Mouse (Mus musculus): ENCODE data around the gene Ppil1. TPM values are rescaled to one million over a fixed set of nuclear protein-coding genes. Genes with fewer than 3 reads are reported as not detected.
"Not testable (repeated sequence)": the region's sequence is repeated elsewhere in the genome, so short reads cannot be mapped to it uniquely, and the experiment has no call there.

Ppil1 gene
- polyA plus RNA-seq, 1 experiment from 2014 or later, result 134 TPM

DNA sequence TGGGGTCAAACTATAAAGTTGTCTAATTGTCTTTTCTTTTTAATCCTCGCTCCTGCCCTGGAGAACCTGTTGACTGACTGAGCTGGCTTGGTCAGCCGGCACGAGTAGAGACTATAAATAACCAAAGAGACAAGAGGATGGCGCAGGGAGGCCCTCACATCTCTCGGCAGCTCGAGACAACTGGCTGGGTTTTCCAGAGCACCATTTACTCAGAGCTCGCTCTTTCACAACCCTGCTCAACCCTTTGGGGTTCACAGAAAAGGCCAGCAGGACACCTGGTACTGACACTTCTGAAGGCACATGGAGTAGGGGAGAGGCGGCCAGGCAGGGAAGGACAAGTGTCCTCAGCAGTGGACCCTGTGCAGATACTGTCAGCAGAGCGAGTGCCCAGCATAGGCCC is 10.3 kb downstream of the Ppil1 start:
- Histone ChIP-seq H3K27ac (ENCODE audit: low read length) (no peak overlapping the region), H3K9ac (replicated peaks; ENCODE audit: low read depth, low read length) (no peak overlapping the region), H3K4me3 (ENCODE audit: low read depth, low read length) (no peak overlapping the region), H3K4me1 (ENCODE audit: control insufficient read depth, insufficient read depth, low read length) (no peaks in the 10 kb centered on the region), H3K36me3 (ENCODE audit: control insufficient read depth, insufficient read depth, low read length) (peaks cover 50% of the 10 kb centered on the region), H3K27me3 (ENCODE audit: control insufficient read depth, insufficient read depth, low read length) (no peaks in the 10 kb centered on the region), H3K9me3 (ENCODE audit: control insufficient read depth, low read depth, low read length) (no peaks in the 10 kb centered on the region), H3K4me2 (replicated peaks; ENCODE audit: low read depth, low read length) (no peak overlapping the region)
- WGBS, result 74% methylated on average over 9 of the region's 9 CpGs
- ATAC-seq (ENCODE audit: insufficient number of reproducible peaks, insufficient read depth, low FRiP score, low read depth), result no peak

DNA sequence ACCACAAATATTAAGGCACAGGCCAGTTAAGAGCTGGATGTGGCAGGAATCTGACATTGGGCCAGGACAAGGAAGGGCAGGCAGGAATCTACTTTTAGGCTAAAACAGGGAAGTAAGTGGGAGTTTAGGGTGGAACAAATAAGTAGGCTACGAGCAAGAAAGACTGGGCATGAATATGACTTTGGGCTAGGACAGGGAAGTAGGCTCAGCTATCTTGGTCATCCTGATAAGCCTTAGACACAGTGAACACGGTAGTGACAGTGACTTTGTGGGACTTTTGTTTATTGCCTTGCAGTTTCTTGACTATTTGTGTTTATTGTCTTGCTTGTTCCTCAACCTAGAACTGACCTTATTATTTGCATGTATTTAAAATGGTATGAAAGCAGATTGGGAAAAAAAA is 10.8 kb downstream of the Ppil1 start:
- Histone ChIP-seq H3K9ac (replicated peaks; ENCODE audit: low read depth, low read length) (no peak overlapping the region), H3K4me2 (replicated peaks; ENCODE audit: low read depth, low read length) (no peak overlapping the region), H3K4me1 (ENCODE audit: control insufficient read depth, insufficient read depth, low read length) (no peaks in the 10 kb centered on the region), H3K4me3 (ENCODE audit: low read depth, low read length) (no peak overlapping the region), H3K9me3 (ENCODE audit: control insufficient read depth, low read depth, low read length) (no peaks in the 10 kb centered on the region), H3K27me3 (ENCODE audit: control insufficient read depth, insufficient read depth, low read length) (no peaks in the 10 kb centered on the region), H3K36me3 (ENCODE audit: control insufficient read depth, insufficient read depth, low read length) (peaks cover 46% of the 10 kb centered on the region), H3K27ac (ENCODE audit: low read length) (no peak overlapping the region)
- 76% methylated on average over 2 of the region's 2 CpGs for WGBS
- ATAC-seq (ENCODE audit: insufficient number of reproducible peaks, insufficient read depth, low FRiP score, low read depth), result no peak

DNA sequence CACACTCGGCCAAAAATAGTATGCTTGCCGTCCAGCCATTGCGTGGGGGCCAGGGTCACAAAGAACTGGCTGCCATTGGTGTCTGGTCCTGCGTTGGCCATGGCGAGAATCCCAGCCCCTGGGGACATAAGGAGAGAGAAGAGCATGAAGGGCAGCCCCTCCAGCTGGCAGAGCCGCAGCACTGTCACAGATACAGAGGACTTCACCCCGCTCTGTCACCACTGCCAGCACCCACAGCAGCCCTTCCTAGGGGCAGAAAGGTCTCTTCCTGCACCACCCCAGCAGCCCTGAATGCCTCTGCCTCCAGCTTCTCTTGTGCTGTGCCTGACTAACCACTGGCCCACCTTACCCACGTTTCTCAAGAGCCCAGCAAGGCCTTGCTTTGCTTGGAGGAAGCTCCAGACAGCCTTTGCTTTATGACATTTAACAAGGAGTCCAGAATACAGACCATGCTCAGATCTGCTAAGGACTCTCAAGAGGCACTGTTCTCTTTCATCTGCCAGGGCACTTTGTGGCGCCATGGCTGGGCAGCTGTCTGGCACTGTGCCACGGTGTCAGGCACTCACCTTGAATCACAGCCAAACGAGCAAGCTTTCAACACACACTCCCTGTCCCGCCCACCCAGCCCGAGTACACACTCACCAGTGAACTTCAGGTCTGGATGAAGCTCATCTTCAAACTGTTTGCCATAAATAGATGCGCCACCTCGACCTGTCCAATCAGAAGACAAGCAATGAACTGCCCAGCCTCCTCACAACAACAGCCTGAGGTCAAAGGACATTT is 12.2 kb downstream of the Ppil1 start:
- no peak for ATAC-seq (ENCODE audit: insufficient number of reproducible peaks, insufficient read depth, low FRiP score, low read depth)
- 74% methylated on average over 15 of the region's 15 CpGs for WGBS

DNA sequence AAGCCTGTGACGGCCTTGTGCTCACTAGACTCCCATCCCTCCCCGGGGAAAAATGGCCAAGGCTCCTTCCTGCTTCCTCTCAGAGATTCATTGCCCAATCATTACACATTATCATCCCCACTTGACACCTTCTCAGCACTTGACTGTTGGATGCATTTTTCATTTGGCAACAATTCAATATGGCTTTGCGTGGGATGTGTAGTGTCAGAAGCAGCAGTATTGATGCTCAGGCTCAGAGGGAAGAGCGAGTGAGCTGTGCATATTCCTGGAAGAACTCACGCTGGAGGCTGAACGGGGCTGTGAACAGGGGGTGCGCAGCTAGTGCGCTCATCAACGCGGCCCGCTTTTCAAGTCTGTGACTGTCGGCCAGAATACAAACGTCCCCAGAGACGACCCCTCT is 13.0 kb downstream of the Ppil1 start:
- not testable (repeated sequence) for H3K4me1 ChIP-seq (ENCODE audit: control insufficient read depth, insufficient read depth, low read length); H3K27me3 ChIP-seq (ENCODE audit: control insufficient read depth, insufficient read depth, low read length); H3K4me2 ChIP-seq (replicated peaks; ENCODE audit: low read depth, low read length); H3K9ac ChIP-seq (replicated peaks; ENCODE audit: low read depth, low read length); ATAC-seq (ENCODE audit: insufficient number of reproducible peaks, insufficient read depth, low FRiP score, low read depth); H3K4me3 ChIP-seq (ENCODE audit: low read depth, low read length); H3K9me3 ChIP-seq (ENCODE audit: control insufficient read depth, low read depth, low read length); H3K27ac ChIP-seq (ENCODE audit: low read length)
- H3K36me3 ChIP-seq (ENCODE audit: control insufficient read depth, insufficient read depth, low read length), result peaks cover 35% of the 10 kb centered on the region
- 82% methylated on average over 14 of the region's 14 CpGs for WGBS

More for the DNA sequence above, 12.2 kb downstream of the Ppil1 start:
- peaks cover 35% of the 10 kb centered on the region for H3K36me3 ChIP-seq (ENCODE audit: control insufficient read depth, insufficient read depth, low read length)
- H3K27me3 ChIP-seq (ENCODE audit: control insufficient read depth, insufficient read depth, low read length), result no peaks in the 10 kb centered on the region
- no peaks in the 10 kb centered on the region for H3K4me1 ChIP-seq (ENCODE audit: control insufficient read depth, insufficient read depth, low read length)
- H3K9me3 ChIP-seq (ENCODE audit: control insufficient read depth, low read depth, low read length), result no peaks in the 10 kb centered on the region
- no peak overlapping the region for H3K9ac ChIP-seq (replicated peaks; ENCODE audit: low read depth, low read length)
- H3K4me3 ChIP-seq (ENCODE audit: low read depth, low read length), result no peak overlapping the region
- H3K27ac ChIP-seq (ENCODE audit: low read length), result no peak overlapping the region; the same call in 1 of the 2 replicates
- H3K4me2 ChIP-seq (replicated peaks; ENCODE audit: low read depth, low read length), result no peak overlapping the region

DNA sequence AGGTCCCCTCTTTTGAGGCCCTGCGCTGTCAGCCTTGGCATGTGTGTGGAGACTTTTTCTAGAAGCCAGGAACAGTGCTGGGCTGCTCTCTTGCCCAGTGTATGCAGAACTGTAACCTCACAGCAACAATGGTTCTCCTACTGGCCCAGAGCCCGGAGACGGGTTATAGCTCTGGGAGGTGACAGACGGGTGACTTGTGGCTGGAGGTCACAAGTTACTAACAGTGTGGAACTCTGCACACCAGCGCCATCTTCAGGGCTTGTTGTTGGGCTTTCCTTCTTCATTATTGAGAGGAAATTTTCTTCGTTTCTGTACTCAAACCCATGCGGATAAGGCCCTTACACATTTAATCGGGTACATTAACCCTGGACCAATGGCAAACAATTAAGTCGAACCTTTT is 14.5 kb downstream of the Ppil1 start:
- Histone ChIP-seq H3K27me3 (ENCODE audit: control insufficient read depth, insufficient read depth, low read length) (no peaks in the 10 kb centered on the region), H3K9ac (replicated peaks; ENCODE audit: low read depth, low read length) (no peak overlapping the region), H3K4me2 (replicated peaks; ENCODE audit: low read depth, low read length) (no peak overlapping the region), H3K4me3 (ENCODE audit: low read depth, low read length) (no peak overlapping the region), H3K9me3 (ENCODE audit: control insufficient read depth, low read depth, low read length) (no peaks in the 10 kb centered on the region), H3K27ac (ENCODE audit: low read length) (no peak overlapping the region), H3K36me3 (ENCODE audit: control insufficient read depth, insufficient read depth, low read length) (peaks cover 30% of the 10 kb centered on the region), H3K4me1 (ENCODE audit: control insufficient read depth, insufficient read depth, low read length) (peaks cover 5% of the 10 kb centered on the region; the same call in 1 of the 2 replicates)
- 63% methylated on average over 9 of the region's 9 CpGs for WGBS
- ATAC-seq (ENCODE audit: insufficient number of reproducible peaks, insufficient read depth, low FRiP score, low read depth), result no peak

- Histone ChIP-seq H3K9me3 (ENCODE audit: control insufficient read depth, low read depth, low read length) (no peaks in the 10 kb centered on the region), H3K27me3 (ENCODE audit: control insufficient read depth, insufficient read depth, low read length) (no peaks in the 10 kb centered on the region), H3K27ac (ENCODE audit: low read length) (no peak overlapping the region), H3K36me3 (ENCODE audit: control insufficient read depth, insufficient read depth, low read length) (peaks cover 21% of the 10 kb centered on the region), H3K4me3 (ENCODE audit: low read depth, low read length) (no peak overlapping the region), H3K9ac (replicated peaks; ENCODE audit: low read depth, low read length) (no peak overlapping the region), H3K4me2 (replicated peaks; ENCODE audit: low read depth, low read length) (no peak overlapping the region), H3K4me1 (ENCODE audit: control insufficient read depth, insufficient read depth, low read length) (peaks cover 5% of the 10 kb centered on the region; the same call in 1 of the 2 replicates)
- WGBS, result 60% methylated on average over 13 of the region's 13 CpGs
- no peak for ATAC-seq (ENCODE audit: insufficient number of reproducible peaks, insufficient read depth, low FRiP score, low read depth)
Measured at GRCm38 (mm10) chr17:29247881-29248280, 16.1 kb downstream of the Ppil1 start.

DNA sequence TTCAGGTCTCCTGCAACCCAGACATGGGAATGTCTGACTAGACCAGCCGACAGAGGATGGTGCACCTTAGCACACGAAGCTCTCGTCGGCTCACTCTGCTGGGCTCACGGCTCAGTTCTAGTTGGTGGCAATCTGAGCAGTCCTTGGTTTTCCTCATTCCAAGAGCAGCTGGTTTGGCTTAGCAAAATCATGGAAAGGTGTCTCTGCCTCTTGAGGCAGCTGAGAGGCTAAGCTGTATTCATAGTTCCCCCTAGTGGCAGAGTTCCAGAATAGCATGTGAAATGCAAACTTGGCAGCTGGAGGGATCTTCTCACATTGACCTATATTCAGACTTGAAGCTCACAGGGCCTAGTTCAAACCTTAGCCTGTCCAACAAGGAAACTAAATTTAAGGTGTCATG is 17.4 kb downstream of the Ppil1 start:
- 19% methylated on average over 5 of the region's 5 CpGs for WGBS
- H3K4me2 ChIP-seq (replicated peaks; ENCODE audit: low read depth, low read length), result no peak overlapping the region
- H3K27me3 ChIP-seq (ENCODE audit: control insufficient read depth, insufficient read depth, low read length), result no peaks in the 10 kb centered on the region
- no peaks in the 10 kb centered on the region for H3K9me3 ChIP-seq (ENCODE audit: control insufficient read depth, low read depth, low read length)
- peaks cover 14% of the 10 kb centered on the region for H3K36me3 ChIP-seq (ENCODE audit: control insufficient read depth, insufficient read depth, low read length)
- peaks cover 5% of the 10 kb centered on the region; the same call in 1 of the 2 replicates for H3K4me1 ChIP-seq (ENCODE audit: control insufficient read depth, insufficient read depth, low read length)
- H3K27ac ChIP-seq (ENCODE audit: low read length), result no peak overlapping the region
- no peak overlapping the region for H3K9ac ChIP-seq (replicated peaks; ENCODE audit: low read depth, low read length)
- no peak overlapping the region for H3K4me3 ChIP-seq (ENCODE audit: low read depth, low read length)
- peak; percentile 56; the same call in 1 of the 2 replicates for ATAC-seq (ENCODE audit: insufficient number of reproducible peaks, insufficient read depth, low FRiP score, low read depth)

DNA sequence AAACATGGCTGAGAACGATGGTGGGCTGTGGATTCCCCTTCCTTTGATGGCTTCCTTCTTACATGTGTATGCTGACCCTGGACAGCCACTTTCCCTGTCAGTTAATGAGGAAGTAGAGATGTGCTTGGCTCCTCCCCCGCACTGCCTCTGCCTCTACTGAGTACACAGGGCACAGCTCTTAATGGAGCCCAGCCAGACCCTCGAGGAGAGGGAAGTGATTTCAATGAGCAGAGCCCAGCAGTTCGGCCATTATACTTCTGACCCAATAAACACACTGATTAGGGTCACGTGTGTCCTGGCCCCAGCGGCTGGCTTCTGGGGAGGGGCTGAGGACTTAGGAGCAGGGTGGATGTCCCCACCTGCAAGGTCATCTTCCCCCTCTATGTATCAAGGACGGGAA is 18.3 kb downstream of the Ppil1 start:
- 32% methylated on average over 7 of the region's 7 CpGs for WGBS
- Histone ChIP-seq H3K4me1 (ENCODE audit: control insufficient read depth, insufficient read depth, low read length) (peaks cover 5% of the 10 kb centered on the region; the same call in 1 of the 2 replicates), H3K36me3 (ENCODE audit: control insufficient read depth, insufficient read depth, low read length) (peaks cover 9% of the 10 kb centered on the region), H3K9ac (replicated peaks; ENCODE audit: low read depth, low read length) (no peak overlapping the region), H3K4me2 (replicated peaks; ENCODE audit: low read depth, low read length) (no peak overlapping the region), H3K27ac (ENCODE audit: low read length) (no peak overlapping the region), H3K9me3 (ENCODE audit: control insufficient read depth, low read depth, low read length) (no peaks in the 10 kb centered on the region), H3K27me3 (ENCODE audit: control insufficient read depth, insufficient read depth, low read length) (no peaks in the 10 kb centered on the region), H3K4me3 (ENCODE audit: low read depth, low read length) (no peak overlapping the region)
- no peak for ATAC-seq (ENCODE audit: insufficient number of reproducible peaks, insufficient read depth, low FRiP score, low read depth)

All from stomach, embryonic 14.5 days (tissue).